Mouse (Mus musculus) gonadal fat pad, adult 2 months (tissue): ENCODE data around the gene Gpatch2. TPM values are rescaled to one million over a fixed set of nuclear protein-coding genes. Genes with fewer than 3 reads are reported as not detected.

Source experiments
- DNase-seq: peaks from one replicate; pipeline ENCODE4 v3.0.0-alpha.2; 2012; ENCODE audit warnings: low read depth
- polyA plus RNA-seq: library from polyadenylated mRNA; depleted of rRNA; stranded (reverse); fragments of >200 nt; gene quantifications from 2 replicates; pipeline ENCODE4 v1.2.3, GENCODE M21; 2012

Gpatch2 gene
- polyA plus RNA-seq, 1 experiment = 10.9 TPM

DNA sequence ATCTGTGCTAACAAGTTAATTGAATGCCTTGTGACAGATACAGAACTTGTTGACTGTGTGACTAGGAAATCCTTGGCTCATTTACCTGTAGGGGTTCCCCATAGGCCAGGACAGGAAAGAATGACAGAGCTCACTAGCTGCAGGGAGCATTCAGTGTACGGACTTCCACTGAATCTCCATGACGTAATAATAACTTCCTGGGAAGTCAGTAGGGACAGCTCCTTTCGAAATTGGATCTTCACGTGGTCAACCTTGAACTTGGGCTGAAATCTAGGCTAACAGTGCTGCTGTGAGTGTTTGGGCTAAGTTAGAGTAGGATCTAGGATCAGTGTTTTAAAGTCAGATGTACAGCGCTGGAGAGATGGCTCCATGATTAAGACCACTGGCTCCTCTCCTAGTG, 29.4 kb downstream of the Gpatch2 start:
- DNase-seq = no peak

DNA sequence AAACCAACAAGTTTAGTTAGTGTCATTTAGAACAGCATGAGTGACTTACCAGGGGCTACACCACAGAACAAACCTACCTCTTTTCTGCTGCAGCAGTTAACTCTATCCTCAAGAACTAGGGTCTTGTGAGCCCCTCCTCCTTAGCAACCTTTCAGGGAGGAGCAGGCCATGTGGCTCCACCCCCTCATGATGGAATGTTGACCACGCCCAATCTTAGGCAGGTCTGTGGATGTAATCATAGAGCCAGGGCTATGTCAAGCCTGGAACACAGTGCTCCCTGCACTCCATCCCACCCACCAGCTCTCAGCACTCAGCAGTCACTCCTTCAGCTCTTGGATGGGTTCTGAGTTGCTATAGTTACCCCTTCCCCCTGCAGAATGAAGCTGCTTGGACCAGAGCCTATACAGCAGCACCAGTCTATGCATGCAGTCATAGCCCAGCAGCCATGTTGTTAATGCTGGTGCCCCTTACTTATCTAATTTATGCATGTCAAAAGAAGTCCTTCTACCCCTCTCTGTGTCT, 35.5 kb downstream of the Gpatch2 start:
- no peak for DNase-seq

DNA sequence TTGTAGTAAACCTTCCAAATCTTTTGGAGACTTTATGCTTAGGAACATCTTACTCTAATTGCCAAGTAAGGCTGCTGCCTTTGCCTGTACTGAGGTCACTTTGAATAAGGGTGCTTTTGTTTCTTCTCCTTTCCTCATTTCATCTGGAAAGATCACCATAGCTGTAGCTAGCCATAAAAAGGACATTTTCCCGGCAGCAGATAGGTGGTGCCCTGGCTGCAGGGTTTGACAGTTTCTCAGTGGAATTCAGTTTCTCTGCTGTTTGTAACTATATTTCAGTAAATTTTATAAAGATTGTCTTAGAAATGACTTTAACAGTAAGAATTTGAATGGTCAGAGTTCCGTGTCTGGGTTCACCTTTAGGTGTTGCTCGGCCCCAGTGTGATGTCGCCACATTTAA, 43.4 kb downstream of the Gpatch2 start:
- no peak for DNase-seq

DNA sequence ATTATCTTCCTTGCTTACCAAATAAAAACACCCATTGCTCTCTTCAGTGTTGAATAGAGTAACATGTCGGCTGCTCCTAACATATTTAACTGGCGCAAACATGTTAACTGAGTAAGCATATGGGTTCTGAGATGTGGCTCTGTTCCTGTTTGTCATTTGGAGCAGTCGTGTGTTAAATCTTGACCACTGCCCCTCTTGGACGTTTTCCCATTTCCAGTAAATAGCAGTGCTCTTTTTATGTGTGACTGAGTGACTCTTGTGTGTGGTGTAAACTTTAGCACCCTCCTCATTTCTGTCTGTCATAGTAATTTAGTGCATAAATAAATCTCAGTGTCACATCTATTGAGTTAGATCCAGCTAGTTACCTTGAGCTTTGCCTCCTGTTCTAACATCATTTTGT, 52.3 kb downstream of the Gpatch2 start:
- no peak for DNase-seq

DNA sequence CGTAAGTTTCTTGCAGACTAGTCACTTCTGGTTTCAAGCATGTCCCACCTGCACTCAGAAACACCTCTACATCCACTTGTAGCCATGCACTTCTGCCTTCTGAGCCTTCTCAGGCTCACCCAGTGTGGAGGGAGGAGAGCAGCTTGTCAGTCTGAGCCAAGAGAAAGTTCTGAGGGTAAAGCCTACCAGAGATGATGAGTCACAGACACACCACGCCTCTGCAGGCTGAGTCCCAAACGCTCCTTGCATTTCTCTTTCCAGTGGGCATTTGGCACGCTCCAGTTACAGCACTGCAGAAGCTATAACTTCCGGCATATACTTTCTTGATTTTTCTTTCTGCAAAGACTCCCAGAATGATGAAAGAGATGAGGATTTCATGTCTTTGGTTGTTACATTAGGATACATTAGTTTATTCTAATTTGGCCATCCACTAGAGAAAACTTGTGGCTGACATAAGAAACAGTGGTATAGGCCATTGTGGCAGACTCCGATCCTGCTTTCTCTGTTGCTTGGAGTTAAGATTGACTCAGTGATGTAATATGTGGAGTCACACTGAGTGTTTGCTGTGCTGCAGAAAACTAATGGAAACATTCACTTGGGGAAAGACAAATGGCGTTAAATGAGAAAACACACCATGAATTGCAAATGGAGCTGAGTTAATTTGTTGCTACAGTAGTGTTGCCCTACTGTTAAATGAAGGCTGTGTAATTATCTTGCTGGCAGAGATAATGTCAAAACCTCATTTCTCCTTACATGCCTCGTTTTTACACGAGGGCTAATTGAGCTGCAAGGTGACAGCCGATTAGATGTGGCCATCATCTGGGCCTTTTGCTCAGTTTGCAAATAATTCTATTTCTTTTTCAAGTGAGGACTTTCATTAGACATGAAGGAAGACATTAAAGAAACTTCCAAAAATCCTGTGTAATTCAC, 55.3 kb downstream of the Gpatch2 start:
- no peak for DNase-seq

GRCm38 (mm10) chr1:187277324-187277723, 62.0 kb downstream of the Gpatch2 start:
- no peak for DNase-seq

DNA sequence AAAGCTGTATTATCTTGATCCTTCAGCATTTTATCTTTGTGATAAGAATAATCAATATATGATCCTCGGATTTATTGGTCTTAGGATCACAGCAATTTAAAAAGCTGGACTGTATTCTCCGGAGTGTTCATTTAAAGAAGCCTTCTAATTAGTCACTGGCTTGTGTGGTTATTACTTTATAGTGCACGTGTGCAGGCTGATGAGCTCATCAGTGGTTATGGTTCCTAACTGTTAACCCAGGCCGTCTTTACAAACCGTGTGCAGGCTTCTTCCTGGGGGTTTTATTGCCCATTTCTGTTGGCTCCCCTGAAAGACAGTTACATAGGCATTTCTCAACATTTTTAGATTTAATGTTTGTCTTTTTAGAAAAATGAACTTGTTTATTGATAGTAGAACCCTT, 63.2 kb downstream of the Gpatch2 start:
- DNase-seq = no peak

DNA sequence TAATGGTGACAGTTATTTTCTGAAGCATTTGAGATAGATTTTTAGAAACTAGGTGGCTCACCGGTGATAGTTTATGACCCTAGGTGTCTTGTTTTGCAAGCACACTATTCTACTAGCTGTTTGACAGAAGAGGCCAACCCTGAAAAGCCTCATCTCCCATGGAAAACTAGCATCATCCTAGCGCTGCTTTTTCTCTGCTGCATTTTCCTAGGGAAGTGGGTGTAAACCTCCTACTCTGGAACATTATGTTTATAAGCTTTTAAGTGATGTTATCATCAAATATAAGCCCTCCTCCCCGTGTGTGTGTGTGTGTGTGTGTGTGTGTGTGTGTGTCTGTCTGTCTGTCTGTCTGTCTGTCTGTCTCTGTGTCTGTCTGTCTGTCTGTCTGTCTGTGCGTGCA, 64.5 kb downstream of the Gpatch2 start:
- no peak for DNase-seq

DNA sequence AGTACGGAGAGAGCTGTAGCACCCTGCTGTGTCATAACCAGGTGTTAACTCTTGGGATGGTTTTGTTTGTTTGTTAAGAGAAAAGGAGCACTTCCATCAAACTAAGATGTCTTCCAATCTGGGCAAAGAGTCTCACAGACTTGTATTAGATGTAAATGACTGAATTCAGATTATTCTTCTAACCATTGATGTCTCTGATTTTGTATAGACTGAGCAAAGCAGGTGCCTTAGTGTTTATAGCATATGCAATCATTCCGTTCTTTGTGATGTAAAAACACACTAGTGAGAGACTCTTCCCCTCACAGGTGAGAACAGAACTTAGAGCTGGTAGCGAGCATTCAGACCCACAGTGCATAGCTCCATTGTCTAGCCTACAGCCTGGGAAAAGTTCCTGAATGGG, 67.0 kb downstream of the Gpatch2 start:
- no peak for DNase-seq

DNA sequence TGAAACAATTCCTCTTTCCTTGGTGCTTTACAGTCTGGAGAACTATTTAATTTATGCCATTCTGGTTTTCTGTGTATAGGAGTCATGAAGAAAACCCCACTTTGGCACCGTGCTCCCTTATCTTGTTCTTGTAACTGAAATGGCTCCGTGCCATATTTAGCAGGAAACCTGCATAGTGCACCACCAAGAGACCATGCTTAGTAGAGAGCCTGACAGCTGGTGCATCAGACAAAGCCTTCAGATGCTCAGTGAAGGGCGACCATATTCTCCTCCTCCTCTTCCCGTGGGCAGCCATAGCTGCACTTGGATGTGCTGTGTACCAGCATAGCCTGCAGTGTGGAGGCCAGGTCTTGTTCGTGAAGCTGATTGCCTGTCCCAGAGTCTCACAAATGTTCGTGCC, 67.5 kb downstream of the Gpatch2 start:
- no peak for DNase-seq

DNA sequence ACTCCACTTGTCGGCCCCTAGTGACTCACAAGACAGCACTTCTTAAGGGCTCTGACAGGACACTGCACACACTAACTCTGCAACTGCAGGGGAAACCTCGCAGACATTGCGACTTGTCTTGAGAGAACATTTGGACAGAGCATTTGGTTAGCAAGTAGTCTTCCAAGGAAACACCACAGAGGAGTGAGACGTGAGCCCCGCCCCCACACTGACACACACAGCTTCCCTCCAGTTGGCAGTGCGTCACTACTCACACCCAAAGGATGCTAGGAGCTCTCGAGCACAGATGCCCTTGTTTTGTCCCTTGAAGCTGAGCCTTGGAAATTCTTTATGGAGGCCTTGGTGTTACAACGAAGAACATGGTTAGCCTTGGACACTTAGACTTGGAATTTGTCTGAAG, 70.4 kb downstream of the Gpatch2 start:
- DNase-seq = no peak

GRCm38 (mm10) chr1:187286411-187286810, 71.1 kb downstream of the Gpatch2 start:
- DNase-seq = no peak

- no peak for DNase-seq
Measured at GRCm38 (mm10) chr1:187286924-187287323, 71.6 kb downstream of the Gpatch2 start.

- DNase-seq = no peak
Measured at GRCm38 (mm10) chr1:187290186-187290585, 74.9 kb downstream of the Gpatch2 start.

DNA sequence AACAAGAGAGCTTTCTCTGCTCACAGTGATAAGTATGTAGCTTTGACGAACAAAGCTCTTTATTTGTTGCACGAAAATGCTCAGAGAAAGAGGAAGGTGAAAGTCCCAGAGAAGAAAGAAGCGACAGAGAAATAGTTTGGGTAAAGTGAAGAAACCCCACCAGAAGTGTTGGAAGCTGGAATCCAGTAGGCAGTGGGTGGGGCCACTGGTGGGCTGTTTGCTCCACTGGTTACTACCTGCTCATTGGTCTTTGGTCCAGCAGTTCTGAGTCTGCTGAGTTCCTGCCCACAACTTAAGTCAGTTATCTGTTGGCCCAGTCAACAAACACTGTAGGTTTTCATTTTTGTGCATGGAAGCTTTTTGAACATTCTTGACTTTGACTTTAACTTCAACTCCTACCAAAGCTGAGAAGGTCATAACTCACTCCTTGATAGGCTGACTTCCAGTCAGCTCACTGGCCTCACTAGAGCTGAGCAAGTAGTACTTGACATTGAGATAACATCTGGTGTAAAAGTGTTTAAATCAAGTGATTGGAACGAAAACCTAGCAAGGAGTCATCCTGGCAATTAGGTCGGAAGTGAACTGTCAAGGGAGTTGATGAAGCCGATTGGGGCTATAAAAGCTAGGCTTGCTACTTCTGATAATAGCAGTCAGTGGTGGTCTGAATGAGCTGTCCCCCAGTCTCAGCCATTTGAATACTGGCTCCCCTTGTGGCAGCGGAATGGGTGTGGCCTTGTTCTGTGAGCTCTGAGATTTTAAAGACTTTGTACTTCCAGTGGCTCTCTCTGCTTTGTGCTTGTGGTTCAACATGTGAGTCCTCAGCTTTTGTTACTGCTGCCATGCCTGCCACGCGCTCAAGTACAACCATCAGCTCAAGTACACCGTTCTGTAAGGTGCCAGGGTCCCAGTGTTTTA, 76.4 kb downstream of the Gpatch2 start:
- DNase-seq = no peak

DNA sequence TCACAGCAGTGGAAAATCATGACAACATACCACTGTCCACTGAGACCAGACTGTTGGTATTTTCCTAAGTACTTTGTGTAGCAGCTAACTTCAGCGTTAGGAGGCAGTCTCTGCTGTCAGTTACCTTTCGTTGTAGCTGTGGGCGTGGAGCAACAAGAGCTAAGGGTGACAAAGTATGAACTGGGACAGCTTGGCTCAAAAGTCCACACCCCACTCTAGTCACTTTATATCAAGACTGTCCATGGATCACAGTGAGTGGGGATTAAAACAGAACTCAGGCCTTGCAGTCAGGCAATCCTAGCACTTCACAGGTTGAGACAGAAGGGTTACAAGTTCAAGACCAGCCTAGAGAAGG, 77.1 kb downstream of the Gpatch2 start:
- DNase-seq = no peak

DNA sequence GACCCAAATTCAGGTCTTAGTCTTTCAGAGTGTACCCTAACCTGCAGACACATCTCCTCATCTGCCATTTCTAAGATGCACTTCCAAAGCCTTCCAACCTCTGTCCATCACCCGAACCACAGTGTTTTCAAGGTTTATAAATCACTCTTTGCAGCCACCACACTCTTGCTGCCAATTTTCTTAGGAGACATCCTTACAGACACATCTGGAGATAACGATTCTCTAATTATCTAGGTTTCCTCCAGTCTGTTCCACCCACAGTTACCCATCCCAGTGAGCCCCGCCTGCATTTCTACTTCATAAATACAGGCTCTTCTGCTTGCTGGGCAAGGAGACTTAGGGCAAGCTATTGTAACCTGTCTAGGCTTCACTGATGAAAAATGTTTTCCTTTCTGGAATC, 77.9 kb downstream of the Gpatch2 start:
- DNase-seq = no peak

DNA sequence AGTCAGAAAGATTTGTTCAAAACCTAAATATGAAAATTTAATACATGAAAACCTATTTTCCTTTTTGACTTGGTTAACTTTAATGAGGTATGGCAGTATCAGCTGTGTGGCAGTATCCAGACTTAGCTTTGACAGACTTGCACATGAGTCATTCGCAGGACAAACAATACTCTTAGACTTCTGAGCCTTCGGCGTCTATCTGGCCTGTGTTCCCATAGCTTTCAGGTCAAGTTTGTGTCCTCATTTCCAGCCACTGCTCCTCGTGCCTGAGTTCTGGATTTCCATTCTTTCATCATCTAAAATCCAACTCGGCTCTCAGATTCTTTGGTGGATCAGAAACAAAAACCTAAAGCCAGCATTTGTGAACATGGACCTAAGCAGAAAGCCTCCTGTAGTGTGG, 79.2 kb downstream of the Gpatch2 start:
- no peak for DNase-seq

- no peak for DNase-seq
Measured at GRCm38 (mm10) chr1:187295038-187295559, 79.8 kb downstream of the Gpatch2 start.

DNA sequence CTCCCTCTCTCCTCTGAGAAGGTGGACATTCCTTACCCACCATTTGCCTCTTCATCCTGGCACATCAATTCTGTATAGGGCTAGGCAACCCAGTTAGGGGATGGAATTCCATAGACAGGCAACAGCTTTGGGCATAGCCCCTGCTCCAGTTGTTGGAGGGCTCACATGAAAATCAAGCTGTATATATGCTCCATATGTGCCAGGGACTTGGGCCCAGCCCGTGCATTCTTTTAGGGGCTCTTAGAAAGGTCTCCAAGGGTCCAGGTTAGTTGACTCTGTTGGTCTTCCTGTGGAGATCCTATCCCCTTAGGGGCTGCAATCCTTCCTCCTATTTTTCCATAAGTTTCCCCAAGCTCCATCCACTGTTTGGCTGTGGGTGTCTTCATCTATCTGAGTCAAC, 80.4 kb downstream of the Gpatch2 start:
- no peak for DNase-seq

DNA sequence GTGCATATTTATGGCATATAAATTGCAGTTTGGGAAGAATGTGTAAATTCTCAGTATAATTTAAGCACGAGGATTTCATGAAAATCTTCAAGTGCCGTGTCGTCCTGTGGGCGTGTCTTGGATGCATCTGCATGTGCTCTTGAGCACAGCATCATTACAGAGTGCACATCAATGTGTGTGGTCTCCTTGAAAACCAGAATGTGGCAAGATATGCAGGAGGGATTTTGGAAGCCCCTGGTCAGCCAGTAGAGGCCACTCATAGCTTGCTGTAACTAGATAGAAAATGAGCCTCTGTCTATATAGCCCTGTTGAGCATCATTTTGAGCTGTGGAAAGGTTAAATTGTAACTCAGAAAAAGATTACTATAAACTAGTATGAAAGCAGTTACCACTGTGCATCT, 83.9 kb downstream of the Gpatch2 start:
- DNase-seq = no peak

DNA sequence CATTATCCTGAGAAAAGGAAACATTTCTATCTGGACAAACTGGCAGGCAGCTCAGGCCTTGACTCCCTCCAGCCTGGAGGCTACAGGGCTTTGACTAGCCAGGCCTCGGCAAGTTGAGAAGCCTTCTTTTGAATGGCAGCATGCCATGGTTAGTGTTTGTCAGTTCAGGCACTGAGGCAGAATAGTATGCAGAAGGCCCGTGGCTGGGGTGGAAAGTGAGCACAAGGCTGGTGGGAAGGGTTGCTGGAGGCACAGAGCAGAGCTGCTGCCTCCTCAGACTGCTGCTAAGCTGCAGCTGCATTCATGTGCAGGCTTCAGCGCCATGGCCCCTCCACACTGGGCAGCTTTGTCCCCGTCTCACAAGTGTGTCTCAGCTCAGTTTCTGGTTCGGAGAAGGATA, 85.3 kb downstream of the Gpatch2 start:
- no peak for DNase-seq
